Mouse (Mus musculus) midbrain, embryonic 13.5 days (tissue): ENCODE measurements around the gene Cc2d2b. TPM values are rescaled to one million over a fixed set of nuclear protein-coding genes. Genes with fewer than 3 reads are reported as not detected.

Experiments used
- ATAC-seq: fragments of 200-750 bp; cut with Nextera tagmentation; 2 replicates; pipeline ENCODE4 v1.8.0; 2017; ENCODE audit warnings: mild to moderate bottlenecking, moderate TSS enrichment, moderate library complexity
- H3K27ac ChIP-seq: fragments of 300-500 bp; sonication (generic); 2 replicates; pipeline ENCODE4 v1.5.1; 2015; ENCODE audit warnings: inconsistent platforms, mild to moderate bottlenecking, moderate library complexity
- H3K27me3 ChIP-seq: fragments of 300-500 bp; sonication (generic); 2 replicates; pipeline ENCODE4 v1.6.1; 2015; ENCODE audit warnings: mild to moderate bottlenecking, inconsistent platforms
- H3K36me3 ChIP-seq: fragments of 300-500 bp; sonication (generic); 2 replicates; pipeline ENCODE4 v1.6.1; 2015; ENCODE audit warnings: mild to moderate bottlenecking, inconsistent platforms
- H3K4me1 ChIP-seq: fragments of 300-500 bp; sonication (generic); replicated peaks from 2 replicates; pipeline ENCODE4 v1.6.1; 2015; ENCODE audit warnings: inconsistent platforms
- H3K4me2 ChIP-seq: fragments of 300-500 bp; sonication (generic); replicated peaks from 2 replicates; pipeline ENCODE4 v1.6.1; 2015; ENCODE audit warnings: moderate library complexity, mild to moderate bottlenecking, inconsistent platforms
- H3K4me3 ChIP-seq: fragments of 300-500 bp; sonication (generic); replicated peaks from 2 replicates; pipeline ENCODE4 v1.5.1; 2015; ENCODE audit warnings: mild to moderate bottlenecking, inconsistent platforms
- H3K9ac ChIP-seq: fragments of 300-500 bp; sonication (generic); replicated peaks from 2 replicates; pipeline ENCODE4 v1.6.1; 2015; ENCODE audit warnings: mild to moderate bottlenecking, inconsistent platforms
- H3K9me3 ChIP-seq: fragments of 300-500 bp; sonication (generic); 2 replicates; pipeline ENCODE4 v1.6.1; 2016; ENCODE audit warnings: mild to moderate bottlenecking, inconsistent platforms
- WGBS: fragments of 180-500 bp; shearing (Covaris S2); methylation state at CpG from one replicate; pipeline ENCODE4 v1.1.7; 2015; 5-methylcytosine and 5-hydroxymethylcytosine counted together
- polyA plus RNA-seq: library from polyadenylated mRNA; unstranded; fragments of >200 nt; fragmentation: Nextera tagmentation; extraction: Ambion mirVana; gene quantifications from 2 replicates; pipeline ENCODE4 v1.2.1, GENCODE M21; 2015

Gene Cc2d2b
- 0.12 and 0.17 TPM in 2 replicates for polyA plus RNA-seq

- H3K4me1 ChIP-seq: no peaks in the 10 kb centered on the region
- WGBS: 68% methylated on average over 17 of the region's 17 CpGs
- H3K9me3 ChIP-seq: no peaks in the 10 kb centered on the region
- H3K4me3 ChIP-seq: no peak within 1 kb of the TSS
- no peak within 1 kb of the TSS for H3K9ac ChIP-seq
- no peaks in the 10 kb centered on the region for H3K27me3 ChIP-seq
- no peak within 1 kb of the TSS for H3K4me2 ChIP-seq
- no peak for ATAC-seq
- no peaks in the 10 kb centered on the region for H3K36me3 ChIP-seq
- H3K27ac ChIP-seq: no peak within 1 kb of the TSS
These were observed at the start of gene Cc2d2b for GRCm38 (mm10) chr19:40748559-40748958. Gene Cc2d2b, plus strand, starts transcription at chr19:40748753.

- no peak overlapping the region for H3K4me2 ChIP-seq
- H3K27ac ChIP-seq: no peak overlapping the region
- H3K9me3 ChIP-seq: no peaks in the 10 kb centered on the region
- H3K9ac ChIP-seq: no peak overlapping the region
- peaks cover 13% of the 10 kb centered on the region for H3K4me1 ChIP-seq
- no peak overlapping the region for H3K4me3 ChIP-seq
- no peaks in the 10 kb centered on the region for H3K27me3 ChIP-seq
- ATAC-seq: no peak
- WGBS: 23% methylated on average over 5 of the region's 5 CpGs
- H3K36me3 ChIP-seq: no peaks in the 10 kb centered on the region
These were observed 48.7 kb upstream of the Cc2d2b start for GRCm38 (mm10) chr19:40699816-40700215.

GRCm38 (mm10) chr19:40702406-40702805, 46.1 kb upstream of the Cc2d2b start:
- Histone ChIP-seq H3K4me2 (no peak overlapping the region), H3K27me3 (no peaks in the 10 kb centered on the region), H3K36me3 (no peaks in the 10 kb centered on the region), H3K4me3 (no peak overlapping the region), H3K4me1 (peaks cover 13% of the 10 kb centered on the region), H3K27ac (peak overlapping the region; percentile 16; the same call in 1 of the 2 replicates), H3K9ac (no peak overlapping the region; the same call in 1 of the 2 replicates), H3K9me3 (no peaks in the 10 kb centered on the region)
- ATAC-seq: peak; percentile 9; the same call in 1 of the 2 replicates
- WGBS: 59% methylated on average over 4 of the region's 4 CpGs

GRCm38 (mm10) chr19:40712889-40713628, 35.5 kb upstream of the Cc2d2b start:
- Histone ChIP-seq H3K4me2 (no peak overlapping the region), H3K4me1 (no peaks in the 10 kb centered on the region), H3K27me3 (no peaks in the 10 kb centered on the region), H3K4me3 (no peak overlapping the region), H3K36me3 (no peaks in the 10 kb centered on the region), H3K9ac (no peak overlapping the region), H3K9me3 (no peaks in the 10 kb centered on the region), H3K27ac (no peak overlapping the region)
- no peak for ATAC-seq
- 84% methylated on average over 16 of the region's 16 CpGs for WGBS

- no peak overlapping the region for H3K4me2 ChIP-seq
- no peaks in the 10 kb centered on the region for H3K9me3 ChIP-seq
- no peak overlapping the region for H3K27ac ChIP-seq
- no peak for ATAC-seq
- WGBS: 81% methylated on average over 5 of the region's 5 CpGs
- H3K27me3 ChIP-seq: no peaks in the 10 kb centered on the region
- H3K4me3 ChIP-seq: no peak overlapping the region
- H3K36me3 ChIP-seq: no peaks in the 10 kb centered on the region
- no peak overlapping the region for H3K9ac ChIP-seq
- H3K4me1 ChIP-seq: no peaks in the 10 kb centered on the region
These were observed 33.9 kb upstream of the Cc2d2b start for GRCm38 (mm10) chr19:40714700-40715099.

- Histone ChIP-seq H3K4me2 (no peak overlapping the region), H3K27me3 (no peaks in the 10 kb centered on the region), H3K9ac (no peak overlapping the region), H3K4me3 (no peak overlapping the region), H3K36me3 (no peaks in the 10 kb centered on the region), H3K9me3 (no peaks in the 10 kb centered on the region), H3K4me1 (no peaks in the 10 kb centered on the region), H3K27ac (no peak overlapping the region)
- ATAC-seq: no peak
- WGBS: 86% methylated on average over 6 of the region's 6 CpGs
These were observed 31.6 kb upstream of the Cc2d2b start for GRCm38 (mm10) chr19:40716981-40717380.

GRCm38 (mm10) chr19:40719439-40720105, 29.0 kb upstream of the Cc2d2b start:
- no peak for ATAC-seq
- H3K9me3 ChIP-seq: no peaks in the 10 kb centered on the region
- H3K4me1 ChIP-seq: no peaks in the 10 kb centered on the region
- 62% methylated on average over 11 of the region's 11 CpGs for WGBS
- no peak overlapping the region for H3K4me2 ChIP-seq
- no peak overlapping the region for H3K4me3 ChIP-seq
- H3K27me3 ChIP-seq: no peaks in the 10 kb centered on the region
- H3K27ac ChIP-seq: no peak overlapping the region
- no peak overlapping the region for H3K9ac ChIP-seq
- no peaks in the 10 kb centered on the region for H3K36me3 ChIP-seq

- H3K4me2 ChIP-seq: no peak overlapping the region
- no peaks in the 10 kb centered on the region for H3K27me3 ChIP-seq
- no peaks in the 10 kb centered on the region for H3K9me3 ChIP-seq
- no peaks in the 10 kb centered on the region for H3K36me3 ChIP-seq
- ATAC-seq: no peak
- no peak overlapping the region for H3K4me3 ChIP-seq
- H3K4me1 ChIP-seq: no peaks in the 10 kb centered on the region
- 88% methylated on average over 12 of the region's 12 CpGs for WGBS
- H3K27ac ChIP-seq: no peak overlapping the region
- H3K9ac ChIP-seq: no peak overlapping the region
These were observed 28.2 kb upstream of the Cc2d2b start for GRCm38 (mm10) chr19:40720381-40720780.

GRCm38 (mm10) chr19:40722137-40723038, 26.2 kb upstream of the Cc2d2b start:
- Histone ChIP-seq H3K4me2 (no peak overlapping the region), H3K4me3 (no peak overlapping the region), H3K4me1 (no peaks in the 10 kb centered on the region), H3K27me3 (no peaks in the 10 kb centered on the region), H3K36me3 (peaks cover 4% of the 10 kb centered on the region; the same call in 1 of the 2 replicates), H3K27ac (no peak overlapping the region), H3K9me3 (no peaks in the 10 kb centered on the region), H3K9ac (no peak overlapping the region)
- WGBS: 54% methylated on average over 11 of the region's 11 CpGs
- peak; percentile 84 for ATAC-seq

- Histone ChIP-seq H3K27ac (no peak overlapping the region), H3K9me3 (no peaks in the 10 kb centered on the region), H3K4me3 (no peak overlapping the region), H3K36me3 (peaks cover 4% of the 10 kb centered on the region; the same call in 1 of the 2 replicates), H3K4me1 (no peaks in the 10 kb centered on the region), H3K9ac (no peak overlapping the region), H3K4me2 (no peak overlapping the region), H3K27me3 (no peaks in the 10 kb centered on the region)
- 67% methylated on average over 10 of the region's 10 CpGs for WGBS
- ATAC-seq: 0 out of 2 replicates have a peak, but pooled peaks have one; percentile 17
These were observed 25.0 kb upstream of the Cc2d2b start for GRCm38 (mm10) chr19:40723516-40723915.

GRCm38 (mm10) chr19:40726148-40726547, 22.4 kb upstream of the Cc2d2b start:
- Histone ChIP-seq H3K4me2 (no peak overlapping the region), H3K9me3 (no peaks in the 10 kb centered on the region), H3K9ac (no peak overlapping the region), H3K36me3 (peaks cover 4% of the 10 kb centered on the region; the same call in 1 of the 2 replicates), H3K4me3 (no peak overlapping the region), H3K27ac (no peak overlapping the region), H3K27me3 (no peaks in the 10 kb centered on the region), H3K4me1 (no peaks in the 10 kb centered on the region)
- ATAC-seq: no peak
- 86% methylated on average over 4 of the region's 4 CpGs for WGBS
